Mouse (Mus musculus) frontal cortex, adult (tissue): ENCODE data around the gene C330007P06Rik.
"Not testable (repeated sequence)": the region's sequence is repeated elsewhere in the genome, so short reads cannot be mapped to it uniquely, and the experiment has no call there.

ENCODE experiments used
- ATAC-seq: cut with Nextera tagmentation; 2 replicates; pipeline ENCODE4 v1.9.2; 2017; ENCODE audit warnings: mild to moderate bottlenecking, moderate library complexity, mixed read lengths; ENCODE audit not compliant: low TSS enrichment

The C330007P06Rik gene

DNA sequence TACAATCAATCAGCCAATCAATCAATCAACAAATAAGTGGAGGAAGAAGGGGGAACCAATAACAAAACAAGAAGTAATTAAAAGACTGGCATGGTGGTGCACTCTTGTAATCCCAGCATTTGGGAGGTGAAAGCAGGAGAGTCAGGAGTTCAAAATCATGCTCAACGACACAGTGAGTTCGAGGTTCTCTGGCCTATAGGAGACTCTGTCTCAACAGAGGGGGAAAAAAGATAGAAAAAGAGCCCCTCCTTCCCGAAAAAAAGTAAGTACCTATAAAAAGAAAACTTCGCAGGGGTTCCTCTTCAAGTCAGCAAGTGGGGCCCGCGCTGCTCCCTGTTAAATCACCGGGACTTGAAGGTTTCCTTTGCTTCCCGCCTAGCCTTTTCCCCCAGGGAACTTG lies at the start of gene C330007P06Rik, which contains the start of gene Ube2a:
Gene C330007P06Rik (minus strand): TSS at position 347 of the 400 bp plus-strand sequence.
Gene Ube2a (plus strand): TSS at position 136 of the 400 bp plus-strand sequence.
- ATAC-seq, result no peak

DNA sequence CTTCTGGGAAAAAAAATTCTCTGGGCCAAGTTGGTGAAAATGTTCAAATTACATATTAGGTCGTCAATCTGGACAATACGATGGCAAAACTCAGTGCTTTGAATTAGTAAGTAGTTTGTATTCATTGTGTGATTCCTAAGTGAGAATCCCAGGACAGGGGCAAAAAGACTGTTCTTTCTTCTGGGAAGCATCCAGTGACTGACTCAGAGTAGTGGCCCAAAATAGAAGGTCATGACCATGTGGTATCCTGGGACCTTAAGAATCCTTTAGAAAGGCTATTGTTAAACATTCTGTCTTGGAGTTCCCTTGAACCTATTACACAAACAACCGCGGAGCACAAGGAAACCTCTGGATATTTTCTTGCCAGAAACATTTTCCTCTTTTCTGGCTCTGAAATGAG lies 47.4 kb upstream of the C330007P06Rik start:
- ATAC-seq, result no peak

DNA sequence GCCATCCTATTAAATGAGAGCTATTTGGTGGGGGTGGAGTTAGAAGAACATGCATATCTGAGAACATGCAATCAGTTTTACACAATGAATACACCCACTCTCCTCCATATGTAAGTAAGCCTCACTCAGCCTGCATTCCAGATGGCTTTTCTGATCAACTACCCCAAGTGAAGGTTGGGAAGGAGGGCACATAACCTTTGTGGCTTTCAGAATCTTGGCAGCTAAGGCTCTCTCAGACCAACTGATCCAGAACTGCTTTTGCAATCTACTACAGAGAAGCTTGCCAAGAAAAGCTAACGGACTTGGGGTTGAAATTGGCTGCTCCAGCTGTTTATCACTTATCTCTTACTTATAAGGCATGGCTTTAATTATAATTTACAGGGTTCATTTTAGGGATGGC lies 43.8 kb upstream of the C330007P06Rik start:
- ATAC-seq, result no peak

DNA sequence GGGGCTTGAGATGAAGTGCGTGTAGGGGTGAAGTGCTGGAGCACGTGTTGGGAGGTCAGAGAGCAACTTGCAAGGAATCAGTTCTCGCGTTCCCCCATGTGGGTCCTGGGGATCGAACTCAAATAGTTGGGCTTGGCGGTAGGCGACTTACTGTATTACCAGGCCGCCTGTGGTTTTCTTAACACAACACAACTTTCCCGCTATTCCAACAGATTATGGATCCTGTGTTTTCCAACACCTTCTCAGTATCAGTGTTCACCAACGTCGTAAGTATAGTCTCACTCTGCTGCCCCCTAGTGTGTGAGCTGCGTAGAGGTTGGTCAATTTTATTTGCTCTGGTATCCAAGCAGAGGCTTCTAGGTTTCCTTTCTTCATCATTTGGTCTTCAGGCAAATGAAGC lies 37.4 kb upstream of the C330007P06Rik start:
- ATAC-seq, result peak; percentile 81

DNA sequence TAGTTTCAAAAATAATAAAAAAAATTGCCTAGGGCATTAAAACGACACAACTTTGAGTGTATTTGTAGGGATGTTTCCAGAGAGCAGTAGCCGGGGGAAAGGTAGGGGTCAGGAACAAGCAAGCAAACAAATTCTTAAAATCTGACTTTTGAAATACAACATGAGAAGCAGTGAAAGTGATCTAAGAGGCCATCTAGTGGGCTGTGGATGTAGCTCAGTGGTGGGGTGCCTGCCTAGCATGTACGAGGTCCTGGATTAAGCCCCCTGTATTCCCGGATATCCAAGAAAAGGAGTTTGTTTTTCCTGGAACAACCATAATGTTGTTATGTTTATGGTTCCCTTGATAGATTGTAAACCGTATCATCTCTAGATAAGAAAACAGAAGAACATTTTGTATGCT lies 32.6 kb upstream of the C330007P06Rik start:
- ATAC-seq, result no peak

DNA sequence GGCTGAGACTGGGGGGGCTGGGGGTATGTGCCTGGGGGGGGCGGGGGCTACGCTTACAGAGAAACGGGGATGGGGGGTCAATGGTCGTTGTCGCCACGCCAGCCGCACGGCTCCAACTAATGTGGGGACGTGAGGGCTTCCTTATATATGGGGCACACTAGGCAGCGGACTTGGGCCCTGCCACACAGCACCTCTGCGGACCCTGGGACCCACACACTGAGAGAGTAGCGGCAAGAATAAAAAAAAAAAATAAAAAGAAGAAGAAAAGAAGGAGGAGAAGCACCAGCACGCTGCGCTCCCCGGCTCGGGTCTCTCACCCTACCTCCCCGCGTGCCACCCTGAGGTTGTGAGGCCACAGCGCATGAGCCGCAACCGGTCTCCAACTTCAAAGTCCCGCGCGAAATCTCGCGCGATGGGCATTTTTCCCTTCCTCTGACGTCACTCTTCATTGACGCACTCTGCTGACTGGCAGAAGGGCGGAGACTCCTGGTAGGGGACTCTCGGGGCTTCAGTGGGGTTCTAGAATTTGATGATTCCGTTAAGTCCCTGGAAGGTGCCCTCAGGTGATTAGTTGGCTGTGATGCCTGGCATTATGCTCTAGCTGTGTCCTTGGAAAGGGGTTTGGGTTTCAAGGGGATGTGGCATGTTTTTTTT lies 29.3 kb upstream of the C330007P06Rik start:
- ATAC-seq, result peak; percentile 92

DNA sequence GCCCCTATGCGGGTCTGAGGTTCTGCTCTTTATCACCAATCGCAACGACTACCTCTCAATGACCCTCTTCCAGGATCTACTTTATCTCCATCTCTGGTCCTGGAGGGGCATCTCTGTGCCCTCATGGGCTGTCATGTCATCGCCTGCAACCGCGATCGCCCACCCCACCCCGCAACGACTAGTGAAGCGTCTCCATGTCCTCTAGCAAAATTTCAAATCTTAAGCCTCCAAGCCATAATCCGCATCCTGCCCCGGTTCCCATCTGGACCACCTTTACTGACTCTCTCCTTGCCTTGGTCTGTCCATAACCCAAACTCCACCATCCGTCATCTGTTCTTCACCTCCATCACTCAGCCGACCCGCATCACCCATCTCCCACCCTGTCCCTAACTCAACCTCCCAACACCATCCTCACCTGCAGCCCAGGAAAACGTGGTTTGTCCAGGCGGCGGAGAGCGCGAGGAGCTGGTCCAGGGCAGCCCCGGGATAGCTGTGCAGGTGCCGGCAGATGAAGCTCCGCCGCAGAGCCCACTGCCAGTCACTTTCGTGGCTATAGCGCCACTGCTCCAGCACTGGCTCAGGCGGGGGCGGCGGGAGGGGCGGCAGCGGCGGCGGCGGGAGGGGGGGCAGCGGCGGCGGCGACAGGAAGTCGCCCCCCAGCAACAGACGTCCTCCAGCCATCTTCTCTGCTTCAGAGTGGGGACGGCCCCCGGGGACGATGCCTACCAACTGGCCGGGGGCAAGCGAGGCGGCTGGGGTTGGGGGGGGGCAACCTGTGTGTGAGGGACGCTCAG lies 28.6 kb upstream of the C330007P06Rik start, which contains the start of gene Nkrf:
Gene Nkrf (minus strand): TSS at position 579 of the 794 bp plus-strand sequence.
- ATAC-seq, result peak; percentile 62

DNA sequence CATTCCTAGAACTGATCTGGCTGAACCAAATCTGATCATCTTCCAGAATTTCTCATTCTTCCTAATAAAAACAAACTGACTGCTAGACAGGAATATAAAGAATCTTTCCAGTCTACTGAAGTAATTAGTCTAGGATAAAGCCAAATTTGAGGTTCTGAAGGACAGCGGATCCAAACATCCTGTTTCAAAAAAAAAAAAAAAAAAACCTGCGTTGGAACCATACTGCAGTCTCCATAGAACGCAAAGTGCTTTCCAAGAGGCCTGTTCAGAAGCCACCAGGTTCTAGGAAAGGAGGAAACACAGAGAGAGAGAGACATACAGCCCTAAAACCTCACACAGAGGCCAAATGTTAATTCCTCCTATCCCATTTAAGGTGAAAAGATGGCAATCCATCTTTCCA lies 27.7 kb upstream of the C330007P06Rik start:
- ATAC-seq, result 0 out of 2 replicates have a peak, but pooled peaks have one; percentile 32

DNA sequence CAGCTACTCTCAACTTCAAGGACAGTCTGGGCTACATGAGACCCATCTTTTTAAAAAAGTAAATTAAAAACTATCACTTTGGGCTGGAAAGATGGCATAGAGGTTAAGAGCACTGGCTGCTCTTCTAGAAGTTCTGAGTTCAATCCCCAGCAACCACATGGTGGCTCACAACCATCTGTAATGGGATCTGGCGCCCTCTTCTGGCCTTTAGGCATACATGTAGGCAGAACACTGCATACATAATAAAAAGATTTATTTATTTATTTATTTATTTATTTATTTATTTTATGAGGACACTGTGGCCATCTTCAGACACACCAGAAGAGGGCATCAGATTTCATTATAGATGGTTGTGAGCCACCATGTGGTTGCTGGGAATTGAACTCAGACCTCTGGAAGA lies 25.0 kb upstream of the C330007P06Rik start:
- not testable (repeated sequence) for ATAC-seq

DNA sequence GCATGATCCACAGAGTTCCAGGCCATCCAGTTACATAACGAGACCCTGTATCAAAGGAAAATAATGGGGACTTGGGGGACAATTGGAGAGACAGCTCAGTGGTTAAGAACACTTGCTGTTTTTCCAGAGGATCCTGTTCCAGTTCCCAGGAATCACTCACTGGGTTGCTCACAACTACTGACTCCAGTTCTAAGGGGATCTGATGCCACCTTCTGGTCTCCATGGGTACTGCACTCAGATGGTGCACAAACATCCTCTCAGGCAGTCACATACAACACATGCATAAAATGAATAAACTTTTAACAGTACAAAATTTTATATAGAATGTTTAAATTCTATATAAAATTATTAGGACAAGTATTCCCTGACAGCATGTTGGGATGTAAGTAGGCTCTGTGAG lies 10.8 kb upstream of the C330007P06Rik start:
- ATAC-seq, result no peak

DNA sequence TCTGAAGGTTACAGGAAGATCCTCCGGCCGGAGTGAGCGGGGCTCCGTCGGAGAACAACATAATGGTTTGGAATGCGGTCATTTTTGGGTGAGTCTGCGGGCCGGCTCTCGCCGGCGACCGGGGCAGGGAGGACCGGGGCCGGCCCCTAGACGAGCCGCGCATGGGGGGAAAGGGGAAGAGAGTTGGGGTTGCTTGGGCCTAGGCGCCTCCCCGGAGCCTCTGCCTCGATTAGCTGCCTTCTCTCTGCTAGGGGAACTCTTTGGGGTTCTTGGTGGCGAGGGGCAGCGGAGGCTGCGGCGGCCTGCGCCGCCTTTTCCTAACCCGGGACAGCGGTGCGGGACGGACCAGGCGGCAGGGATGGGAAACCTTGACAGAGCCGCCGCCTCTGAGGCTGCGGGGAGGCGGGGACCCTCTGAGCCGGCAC lies 805 bp upstream of the C330007P06Rik start:
- peak; percentile 29 for ATAC-seq

DNA sequence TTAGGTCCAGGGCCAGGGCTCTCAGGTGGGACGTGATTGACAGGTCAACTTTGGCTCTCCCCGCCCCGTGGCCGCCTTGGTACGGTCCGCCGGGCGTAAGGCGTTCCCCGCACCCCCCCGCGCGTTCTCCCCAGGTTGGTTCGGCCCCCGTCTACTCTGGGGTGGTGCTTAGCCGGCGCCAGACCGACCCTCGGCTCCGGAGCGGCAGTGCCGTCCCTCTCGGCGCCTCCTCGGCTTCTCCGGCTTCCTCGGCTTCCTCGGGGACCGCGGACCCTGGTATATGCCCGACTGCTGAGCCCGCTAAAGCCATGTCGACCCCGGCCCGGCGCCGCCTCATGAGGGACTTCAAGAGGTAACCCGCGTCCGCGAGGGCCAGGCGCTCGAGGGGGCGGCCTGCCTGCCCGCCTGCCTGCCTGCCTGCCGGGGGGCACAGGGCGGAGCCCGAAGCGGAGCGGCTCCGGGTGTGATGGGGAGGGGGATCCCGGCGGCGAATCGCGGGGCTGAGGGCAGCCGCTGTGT lies 326 bp upstream of the C330007P06Rik start:
- ATAC-seq, result peak; percentile 97

DNA sequence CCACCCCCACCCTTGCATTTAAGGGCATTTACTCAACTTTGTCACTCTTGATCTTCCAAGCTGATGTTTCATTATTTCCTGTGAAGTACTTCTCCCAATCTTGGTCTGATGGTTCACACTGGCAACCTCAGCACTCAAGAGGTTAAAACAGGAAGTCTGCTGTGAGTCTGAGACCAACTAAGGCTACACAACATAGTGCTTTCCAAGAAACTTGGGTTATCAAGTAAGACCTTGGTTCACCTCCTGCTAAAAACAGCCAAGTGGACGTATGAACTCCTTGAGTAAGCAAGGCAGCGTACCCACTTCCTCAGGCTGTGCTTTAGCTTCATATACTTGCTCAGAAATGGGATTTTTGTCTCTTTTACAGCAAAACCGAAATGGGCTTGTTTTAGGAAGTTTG lies 3.5 kb downstream of the C330007P06Rik start:
- no peak for ATAC-seq

DNA sequence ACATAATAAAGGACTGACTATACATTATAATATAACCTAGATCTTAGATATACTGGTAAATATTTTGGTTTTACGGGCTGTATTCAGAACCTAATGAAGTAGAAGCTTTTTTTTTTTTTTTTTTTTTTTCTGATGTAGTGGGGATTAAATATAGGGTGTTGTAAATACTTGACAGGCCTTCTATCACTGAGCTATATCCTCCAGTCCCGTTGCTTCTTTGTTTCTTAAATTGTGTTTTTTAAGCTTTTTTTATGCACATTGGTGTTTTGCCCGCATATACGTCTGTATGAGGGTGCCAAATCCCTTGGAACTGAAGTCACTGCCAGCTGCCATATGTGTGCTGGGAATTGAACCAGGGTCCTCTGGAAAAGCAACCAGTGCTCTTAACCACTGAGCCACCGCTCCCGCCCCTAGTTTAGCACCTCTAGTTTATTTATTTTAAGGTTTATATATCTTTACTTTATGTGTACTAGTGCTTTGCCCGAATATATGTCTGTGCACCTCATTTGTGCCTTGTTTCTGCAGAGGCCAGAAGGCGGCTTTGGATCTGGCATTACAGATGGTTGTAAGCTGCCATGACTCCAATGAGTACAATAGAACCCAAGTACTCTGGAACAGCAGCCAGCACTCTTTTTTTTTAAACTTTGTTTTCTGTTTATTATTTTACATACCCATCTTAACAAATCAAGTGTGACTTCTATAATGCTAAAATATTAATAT lies 9.1 kb downstream of the C330007P06Rik start:
- ATAC-seq, result no peak

DNA sequence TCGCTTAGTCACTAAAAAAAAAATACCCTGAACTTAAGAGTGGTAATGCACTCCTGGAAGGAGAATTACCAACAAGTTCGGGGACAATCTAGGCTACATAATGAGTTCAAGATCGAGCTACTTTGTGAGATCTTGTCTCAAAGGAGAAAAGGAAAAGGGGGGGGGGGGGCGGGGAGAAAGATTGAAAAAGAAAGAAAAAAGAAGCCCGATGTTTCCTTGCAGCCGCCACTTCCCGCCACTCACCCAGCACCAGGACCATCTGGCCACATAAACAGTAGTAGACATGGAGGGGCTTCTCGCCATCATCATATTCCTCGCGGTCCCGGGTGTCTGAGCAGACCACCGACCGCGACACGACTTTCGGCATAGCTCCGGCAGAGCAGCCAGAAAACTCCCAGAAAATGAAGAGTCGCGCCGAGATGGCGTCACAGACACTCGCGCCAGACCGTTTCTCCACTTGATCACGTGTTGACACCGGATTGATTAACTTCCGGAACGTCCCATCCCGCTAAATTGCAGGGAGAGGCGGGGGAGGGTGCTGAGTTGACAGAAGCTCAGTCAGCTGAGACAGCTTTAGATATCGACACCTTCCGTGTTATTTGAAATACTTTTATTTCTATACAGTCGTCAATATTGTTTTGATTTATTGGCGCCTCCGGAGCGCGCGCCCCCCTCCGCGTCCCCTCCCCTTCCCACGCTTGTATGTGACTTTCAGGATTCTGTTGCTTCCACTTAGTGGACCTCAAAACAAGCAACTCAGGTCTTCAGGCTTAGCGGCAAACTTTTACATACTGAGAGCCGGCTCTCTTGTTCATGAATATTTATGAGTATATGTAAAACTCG lies 9.9 kb downstream of the C330007P06Rik start:
- peak; percentile 84 for ATAC-seq

DNA sequence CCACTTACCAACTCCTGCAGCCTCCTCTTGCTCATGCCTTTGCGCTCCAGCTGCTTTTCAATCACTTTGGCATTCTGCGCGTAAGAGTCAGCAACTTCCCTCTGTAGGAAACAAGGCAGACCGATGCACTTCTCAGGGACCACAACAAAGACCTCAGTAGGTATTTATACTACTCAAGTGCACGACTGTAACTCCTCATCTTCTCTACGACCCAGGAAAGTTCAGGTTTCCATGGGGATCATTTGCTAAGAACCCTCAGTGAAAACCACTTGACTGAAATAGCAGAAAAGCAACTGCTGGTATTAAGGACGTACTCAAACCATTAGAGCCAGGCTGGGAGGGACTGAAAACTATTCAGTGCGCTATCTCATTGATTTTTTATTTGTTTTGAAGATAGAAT lies 21.3 kb downstream of the C330007P06Rik start:
- no peak for ATAC-seq

DNA sequence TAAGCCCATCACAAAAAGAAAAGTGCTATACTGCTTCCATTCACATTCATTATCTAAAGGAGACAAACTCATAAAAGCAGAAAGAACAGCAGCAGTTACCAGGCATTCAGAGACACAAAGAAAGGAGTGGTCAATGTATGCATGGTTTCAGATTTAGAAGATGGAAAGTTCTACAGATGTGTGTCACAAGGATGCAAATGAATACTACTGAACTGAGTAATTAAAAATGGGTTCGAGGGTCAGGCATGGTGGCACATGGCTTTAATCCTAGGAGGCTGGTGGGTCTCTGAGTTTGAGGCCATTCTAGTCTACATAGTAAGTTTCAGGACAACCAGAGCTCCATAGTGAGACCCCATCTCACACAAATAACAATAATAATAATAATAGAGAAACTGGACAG lies 26.8 kb downstream of the C330007P06Rik start:
- no peak for ATAC-seq

DNA sequence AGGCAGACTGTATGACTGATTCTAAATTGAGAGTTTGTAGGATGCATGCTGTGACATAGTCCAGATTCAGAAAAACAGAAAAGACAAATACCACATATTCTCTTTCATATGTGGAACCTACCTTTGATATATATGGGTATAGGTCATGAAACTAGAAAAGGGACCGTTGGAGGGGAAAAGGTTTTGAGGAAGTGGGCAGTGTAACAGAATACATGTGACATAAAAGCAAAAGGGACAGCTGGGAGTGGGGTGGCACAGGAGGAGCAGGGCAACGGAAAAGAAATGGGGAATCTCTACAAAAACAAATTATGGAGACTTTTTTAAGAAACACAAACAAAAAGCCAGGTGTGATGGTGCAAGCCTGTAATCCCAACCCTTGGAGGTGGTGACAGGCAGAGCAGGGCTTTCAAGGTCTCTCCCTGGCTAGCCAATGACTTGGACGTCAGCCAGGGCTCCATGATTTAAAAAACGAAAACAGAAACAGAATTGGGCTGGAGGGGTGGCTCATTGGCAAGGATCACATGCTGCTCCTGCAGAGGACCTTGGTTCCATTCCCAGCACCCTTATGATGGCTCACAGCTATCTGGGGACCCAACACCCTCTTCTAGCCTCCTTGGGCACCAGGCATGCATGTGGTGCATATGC lies 30.4 kb downstream of the C330007P06Rik start:
- ATAC-seq, result no peak

DNA sequence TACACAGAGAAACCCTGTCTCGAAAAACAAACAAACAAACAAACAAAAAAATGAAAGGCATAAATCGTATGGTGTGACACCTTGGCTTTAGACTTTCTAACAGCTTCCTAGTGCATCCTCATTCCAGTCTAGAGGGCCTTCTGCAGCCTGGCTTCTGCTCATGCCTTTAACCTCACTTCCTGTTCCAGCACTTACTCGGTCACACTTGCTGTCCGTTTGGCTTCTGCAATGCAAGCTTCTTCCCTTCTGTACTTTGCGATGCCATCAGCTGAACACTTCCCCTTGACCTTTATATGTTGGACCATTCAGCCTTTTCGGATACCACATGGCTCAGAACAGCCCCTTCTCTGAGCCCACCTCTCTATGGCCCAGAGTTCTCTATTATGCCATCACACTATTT lies 32.2 kb downstream of the C330007P06Rik start:
- ATAC-seq, result no peak

DNA sequence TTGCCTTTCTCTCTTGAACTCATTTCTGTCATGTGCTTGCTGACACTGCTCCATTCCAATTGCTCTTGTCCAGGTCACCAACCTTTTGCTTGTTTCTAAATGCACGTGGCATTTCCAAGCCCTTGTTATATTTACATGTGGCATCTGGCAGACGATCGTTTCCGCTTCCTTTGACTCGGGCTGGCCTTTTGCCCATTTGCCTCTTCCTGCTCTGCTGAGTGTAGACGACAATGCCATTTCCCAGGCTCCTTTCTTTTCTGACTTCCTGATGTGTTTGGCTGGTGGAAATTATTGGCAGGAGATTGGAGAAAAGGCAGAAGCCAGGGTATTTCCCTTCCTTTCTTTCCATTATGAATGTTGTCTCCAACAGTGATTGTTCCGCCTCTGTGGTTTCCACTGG lies 34.5 kb downstream of the C330007P06Rik start:
- ATAC-seq, result no peak
